Mouse (Mus musculus) kidney, embryonic 15.5 days (tissue): ENCODE measurements at regions not wholly inside any gene's neighbourhood (a gene's known extent, or its start where the extent isn't known, plus 50 kb on each side); places are given as distances from the start of the nearest gene placed in this dataset.

Experiments
- ATAC-seq: fragments of 200-750 bp; cut with Nextera tagmentation; replicated peaks from 2 replicates; pipeline ENCODE4 v1.8.0; 2017; ENCODE audit warnings: moderate TSS enrichment; ENCODE audit not compliant: low FRiP score
- H3K27ac ChIP-seq: fragments of 300-500 bp; sonication (generic); 2 replicates; pipeline ENCODE4 v1.5.1; 2015; ENCODE audit warnings: mild to moderate bottlenecking, inconsistent platforms
- H3K27me3 ChIP-seq: fragments of 300-500 bp; sonication (generic); 2 replicates; pipeline ENCODE4 v1.6.1; 2015; ENCODE audit warnings: inconsistent platforms
- H3K36me3 ChIP-seq: fragments of 300-500 bp; sonication (generic); 2 replicates; pipeline ENCODE4 v1.6.1; 2015; ENCODE audit warnings: inconsistent platforms
- H3K4me1 ChIP-seq: fragments of 300-500 bp; sonication (generic); 2 replicates; pipeline ENCODE4 v1.6.1; 2015; ENCODE audit warnings: inconsistent platforms
- H3K4me2 ChIP-seq: fragments of 300-500 bp; sonication (generic); 2 replicates; pipeline ENCODE4 v1.6.1; 2015; ENCODE audit warnings: moderate library complexity, mild to moderate bottlenecking, inconsistent platforms
- H3K4me3 ChIP-seq: fragments of 300-500 bp; sonication (generic); replicated peaks from 2 replicates; pipeline ENCODE4 v1.5.1; 2015; ENCODE audit warnings: mild to moderate bottlenecking, inconsistent platforms
- H3K9ac ChIP-seq: fragments of 300-500 bp; sonication (generic); 2 replicates; pipeline ENCODE4 v1.6.1; 2015; ENCODE audit warnings: mild to moderate bottlenecking, inconsistent platforms
- H3K9me3 ChIP-seq: fragments of 300-500 bp; sonication (generic); replicated peaks from 2 replicates; pipeline ENCODE4 v1.6.1; 2016; ENCODE audit warnings: inconsistent platforms
- WGBS: fragments of 180-500 bp; shearing (Covaris S2); methylation state at CpG from one replicate; pipeline ENCODE4 v1.1.7; 2015; ENCODE audit warnings: mixed read lengths; 5-methylcytosine and 5-hydroxymethylcytosine counted together

GRCm38 (mm10) chr2:106424974-106425373, 268.1 kb upstream of the Mpped2 start:
- Histone ChIP-seq H3K9me3 (no peaks in the 10 kb centered on the region), H3K4me2 (no peak overlapping the region), H3K27ac (no peak overlapping the region), H3K4me1 (peaks cover 6% of the 10 kb centered on the region), H3K9ac (no peak overlapping the region), H3K27me3 (0 out of 2 replicates have a peak, but pooled peaks cover 3% of the 10 kb centered on the region), H3K4me3 (no peak overlapping the region), H3K36me3 (no peaks in the 10 kb centered on the region)
- 84% methylated on average over 3 of the region's 3 CpGs for WGBS
- ATAC-seq = no peak

- Histone ChIP-seq H3K4me1 (peaks cover 6% of the 10 kb centered on the region), H3K4me2 (no peak overlapping the region), H3K27me3 (0 out of 2 replicates have a peak, but pooled peaks cover 5% of the 10 kb centered on the region), H3K9me3 (no peaks in the 10 kb centered on the region), H3K27ac (no peak overlapping the region), H3K9ac (no peak overlapping the region), H3K4me3 (no peak overlapping the region), H3K36me3 (no peaks in the 10 kb centered on the region)
- ATAC-seq = no peak
- 64% methylated on average over 4 of the region's 4 CpGs for WGBS
These were observed 267.6 kb upstream of the Mpped2 start for GRCm38 (mm10) chr2:106425451-106425881.

- ATAC-seq = no peak
These were observed 267.1 kb upstream of the Mpped2 start for GRCm38 (mm10) chr2:106426010-106426409.

GRCm38 (mm10) chr2:106427237-106427636, 265.8 kb upstream of the Mpped2 start:
- Histone ChIP-seq H3K36me3 (no peaks in the 10 kb centered on the region), H3K4me3 (no peak overlapping the region), H3K9ac (no peak overlapping the region), H3K27me3 (0 out of 2 replicates have a peak, but pooled peaks cover 5% of the 10 kb centered on the region), H3K27ac (no peak overlapping the region), H3K9me3 (no peaks in the 10 kb centered on the region), H3K4me2 (no peak overlapping the region), H3K4me1 (peaks cover 14% of the 10 kb centered on the region)
- ATAC-seq = no peak
- 63% methylated on average over 7 of the region's 7 CpGs for WGBS

More at GRCm38 (mm10) chr2:106426010-106426409, 267.1 kb upstream of the Mpped2 start:
- 95% methylated on average over 1 of the region's 1 CpGs for WGBS
- Histone ChIP-seq H3K36me3 (no peaks in the 10 kb centered on the region), H3K27me3 (0 out of 2 replicates have a peak, but pooled peaks cover 5% of the 10 kb centered on the region), H3K4me1 (peaks cover 6% of the 10 kb centered on the region), H3K4me2 (no peak overlapping the region), H3K9me3 (no peaks in the 10 kb centered on the region), H3K9ac (no peak overlapping the region), H3K4me3 (no peak overlapping the region), H3K27ac (no peak overlapping the region)

- WGBS = 11% methylated on average over 11 of the region's 11 CpGs
- Histone ChIP-seq H3K4me2 (peak overlapping the region; percentile 36), H3K27ac (no peak overlapping the region)
These were observed 264.2 kb upstream of the Mpped2 start for GRCm38 (mm10) chr2:106428909-106429308.

GRCm38 (mm10) chr2:106431141-106431540, 261.9 kb upstream of the Mpped2 start:
- Histone ChIP-seq H3K4me1 (peaks cover 14% of the 10 kb centered on the region), H3K4me2 (peak overlapping the region; percentile 37), H3K4me3 (no peak overlapping the region), H3K9ac (no peak overlapping the region), H3K9me3 (no peaks in the 10 kb centered on the region), H3K27me3 (peaks cover 9% of the 10 kb centered on the region; the same call in 1 of the 2 replicates), H3K27ac (no peak overlapping the region), H3K36me3 (no peaks in the 10 kb centered on the region)
- 33% methylated on average over 8 of the region's 8 CpGs for WGBS
- ATAC-seq = peak; percentile 47; the same call in 1 of the 2 replicates

More at GRCm38 (mm10) chr2:106428909-106429308, 264.2 kb upstream of the Mpped2 start:
- Histone ChIP-seq H3K9me3 (no peaks in the 10 kb centered on the region), H3K9ac (no peak overlapping the region), H3K4me3 (0 out of 2 replicates have a peak overlapping the region, but pooled peaks have one; percentile 3), H3K4me1 (peaks cover 14% of the 10 kb centered on the region), H3K27me3 (0 out of 2 replicates have a peak, but pooled peaks cover 5% of the 10 kb centered on the region), H3K36me3 (no peaks in the 10 kb centered on the region)
- ATAC-seq = 0 out of 2 replicates have a peak, but pooled peaks have one; percentile 47

- Histone ChIP-seq H3K9ac (no peak overlapping the region), H3K27ac (no peak overlapping the region), H3K4me1 (peaks cover 14% of the 10 kb centered on the region), H3K27me3 (peaks cover 9% of the 10 kb centered on the region; the same call in 1 of the 2 replicates), H3K4me2 (peak overlapping the region; percentile 37), H3K36me3 (no peaks in the 10 kb centered on the region), H3K4me3 (no peak overlapping the region), H3K9me3 (no peaks in the 10 kb centered on the region)
- 15% methylated on average over 9 of the region's 9 CpGs for WGBS
- peak; percentile 38 for ATAC-seq
These were observed 261.4 kb upstream of the Mpped2 start for GRCm38 (mm10) chr2:106431637-106432199.

- Histone ChIP-seq H3K27me3 (peaks cover 5% of the 10 kb centered on the region; the same call in 1 of the 2 replicates), H3K4me2 (no peak overlapping the region), H3K4me1 (peaks cover 8% of the 10 kb centered on the region; the same call in 1 of the 2 replicates), H3K36me3 (no peaks in the 10 kb centered on the region), H3K9ac (no peak overlapping the region), H3K9me3 (no peaks in the 10 kb centered on the region), H3K4me3 (no peak overlapping the region), H3K27ac (no peak overlapping the region)
- 80% methylated on average over 2 of the region's 2 CpGs for WGBS
- ATAC-seq = no peak
These were observed 256.9 kb upstream of the Mpped2 start for GRCm38 (mm10) chr2:106436136-106436535.

- Histone ChIP-seq H3K36me3 (no peaks in the 10 kb centered on the region), H3K9ac (no peak overlapping the region), H3K9me3 (no peaks in the 10 kb centered on the region), H3K4me1 (no peaks in the 10 kb centered on the region), H3K27ac (no peak overlapping the region), H3K27me3 (no peaks in the 10 kb centered on the region), H3K4me2 (no peak overlapping the region), H3K4me3 (no peak overlapping the region)
- WGBS = 83% methylated on average over 7 of the region's 7 CpGs
- no peak for ATAC-seq
These were observed 238.6 kb upstream of the Mpped2 start for GRCm38 (mm10) chr2:106454310-106454974.

GRCm38 (mm10) chr2:106455039-106455438, 238.0 kb upstream of the Mpped2 start:
- 85% methylated on average over 4 of the region's 4 CpGs for WGBS
- H3K27ac ChIP-seq = no peak overlapping the region
- H3K4me1 ChIP-seq = no peaks in the 10 kb centered on the region
- H3K4me3 ChIP-seq = no peak overlapping the region
- H3K9me3 ChIP-seq = no peaks in the 10 kb centered on the region
- no peak for ATAC-seq
- no peak overlapping the region for H3K4me2 ChIP-seq
- no peaks in the 10 kb centered on the region for H3K36me3 ChIP-seq
- no peak overlapping the region for H3K9ac ChIP-seq
- no peaks in the 10 kb centered on the region for H3K27me3 ChIP-seq

- no peaks in the 10 kb centered on the region for H3K9me3 ChIP-seq
- H3K4me1 ChIP-seq = no peaks in the 10 kb centered on the region
- H3K27ac ChIP-seq = no peak overlapping the region
- H3K27me3 ChIP-seq = no peaks in the 10 kb centered on the region
- H3K36me3 ChIP-seq = no peaks in the 10 kb centered on the region
- ATAC-seq = no peak
- H3K4me3 ChIP-seq = no peak overlapping the region
- no peak overlapping the region for H3K4me2 ChIP-seq
- WGBS = 80% methylated on average over 3 of the region's 3 CpGs
- H3K9ac ChIP-seq = no peak overlapping the region
These were observed 237.1 kb upstream of the Mpped2 start for GRCm38 (mm10) chr2:106455972-106456371.

GRCm38 (mm10) chr2:106458003-106458402, 235.1 kb upstream of the Mpped2 start:
- Histone ChIP-seq H3K27me3 (no peaks in the 10 kb centered on the region), H3K36me3 (no peaks in the 10 kb centered on the region), H3K9me3 (no peaks in the 10 kb centered on the region), H3K9ac (no peak overlapping the region), H3K27ac (no peak overlapping the region), H3K4me1 (no peaks in the 10 kb centered on the region), H3K4me3 (no peak overlapping the region), H3K4me2 (no peak overlapping the region)
- WGBS = 68% methylated on average over 5 of the region's 5 CpGs
- ATAC-seq = no peak
